Mouse (Mus musculus) heart, postnatal 0 days (tissue): ENCODE data around the gene Grip2. TPM values are rescaled to one million over a fixed set of nuclear protein-coding genes. Genes with fewer than 3 reads are reported as not detected.

ENCODE experiments used
- ATAC-seq: fragments of 200-750 bp; cut with Nextera tagmentation; 2 replicates; pipeline ENCODE4 v1.8.0; 2017; ENCODE audit warnings: low read depth, moderate number of reproducible peaks, moderate library complexity; ENCODE audit not compliant: insufficient read depth
- DNase-seq: peaks from one replicate; pipeline ENCODE4 v3.0.0-alpha.2; 2016; ENCODE audit warnings: low spot score
- H3K27ac ChIP-seq: fragments of 300-500 bp; sonication (generic); 2 replicates; pipeline ENCODE4 v1.5.1; 2014; ENCODE audit warnings: low read depth, mild to moderate bottlenecking
- H3K27me3 ChIP-seq: fragments of 300-500 bp; sonication (generic); 2 replicates; pipeline ENCODE4 v1.6.1; 2014; ENCODE audit warnings: low read length, mixed read lengths; ENCODE audit not compliant: control insufficient read depth, insufficient read depth
- H3K36me3 ChIP-seq: fragments of 300-500 bp; sonication (generic); replicated peaks from 2 replicates; pipeline ENCODE4 v1.6.1; 2014; ENCODE audit warnings: low read length, mixed read lengths; ENCODE audit not compliant: control insufficient read depth, insufficient read depth
- H3K4me1 ChIP-seq: fragments of 300-500 bp; sonication (generic); 2 replicates; pipeline ENCODE4 v1.6.1; 2014; ENCODE audit warnings: antibody characterized with exemption; ENCODE audit not compliant: control insufficient read depth, insufficient read depth
- H3K4me2 ChIP-seq: fragments of 300-500 bp; sonication (generic); 2 replicates; pipeline ENCODE4 v1.6.1; 2014; ENCODE audit warnings: low read depth, mild to moderate bottlenecking, low read length, moderate library complexity
- H3K4me3 ChIP-seq: fragments of 300-500 bp; sonication (generic); 2 replicates; pipeline ENCODE4 v1.5.1; 2014; ENCODE audit warnings: low read depth, low read length
- H3K9ac ChIP-seq: fragments of 300-500 bp; sonication (generic); replicated peaks from 2 replicates; pipeline ENCODE4 v1.6.1; 2014; ENCODE audit warnings: low read depth, low read length, mixed read lengths
- H3K9me3 ChIP-seq: fragments of 300-500 bp; sonication (generic); replicated peaks from 2 replicates; pipeline ENCODE4 v1.6.1; 2016; ENCODE audit warnings: low read length; ENCODE audit not compliant: control insufficient read depth
- CTCF ChIP-seq: IDR thresholded peaks from 2 replicates; pipeline ENCODE4 v1.5.1; 2016; ENCODE audit warnings: antibody characterized with exemption, control low read depth, low read depth
- EP300 ChIP-seq: IDR thresholded peaks from 2 replicates; pipeline ENCODE4 v1.6.1; 2016; ENCODE audit warnings: antibody characterized with exemption, low read depth
- WGBS: fragments of 180-500 bp; shearing (Covaris S2); extraction: QIAGEN DNeasy Blood & Tissue Kit; methylation state at CpG from one replicate; pipeline ENCODE4 v1.1.7; 2014; 5-methylcytosine and 5-hydroxymethylcytosine counted together
- polyA plus RNA-seq: library from polyadenylated mRNA; unstranded; fragments of >200 nt; fragmentation: Nextera tagmentation; extraction: Ambion mirVana; gene quantifications from 2 replicates; pipeline ENCODE4 v1.2.1, GENCODE M21; 2015
- total RNA-seq: library from RNA; depleted of rRNA; stranded (reverse); fragments of >200 nt; gene quantifications from 2 replicates; pipeline ENCODE4 v1.2.3, GENCODE M21; 2014; ENCODE audit warnings: low replicate concordance

Gene Grip2
- total and polyA plus RNA-seq, 2 experiments from 2014 or later, result 7.6 to 14.7 TPM

DNA sequence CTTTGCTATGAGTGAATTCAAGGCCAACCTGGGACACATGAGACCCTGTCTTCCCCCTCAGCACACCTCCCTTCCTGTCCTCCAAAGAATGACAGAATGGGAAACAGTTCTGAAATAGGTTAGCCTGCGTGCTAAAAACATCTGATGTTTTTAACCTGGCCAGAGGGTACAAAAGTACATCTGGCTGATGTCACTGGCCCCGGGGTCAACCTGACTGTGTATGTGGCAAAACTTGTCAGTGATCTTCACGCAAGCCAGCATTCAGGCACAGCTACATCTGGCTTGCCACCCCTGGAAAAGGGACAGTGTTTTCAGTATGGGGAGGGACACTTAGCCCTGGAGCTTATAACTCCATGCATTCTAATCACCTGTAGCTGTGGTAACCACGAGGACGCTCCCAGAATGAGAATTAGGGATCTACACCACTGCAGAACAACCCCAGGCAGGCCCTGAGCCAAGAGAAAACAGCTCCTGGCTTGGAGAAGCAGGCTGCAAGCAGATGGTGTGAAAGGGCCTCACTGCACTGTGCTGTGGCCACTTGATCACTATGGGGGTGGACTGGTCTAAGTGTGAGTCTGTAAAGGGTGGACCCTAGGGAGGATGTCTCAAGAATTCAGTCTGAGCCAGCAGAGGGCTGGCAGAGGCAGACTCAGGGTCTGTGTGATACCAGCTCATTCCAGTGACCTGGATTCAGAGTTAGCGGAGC, 107.9 kb downstream of the Grip2 start:
- Histone ChIP-seq H3K4me2 (no peak overlapping the region), H3K9me3 (no peaks in the 10 kb centered on the region), H3K27me3 (no peaks in the 10 kb centered on the region), H3K9ac (no peak overlapping the region), H3K27ac (peak overlapping the region; percentile 36), H3K4me3 (no peak overlapping the region), H3K36me3 (peaks cover 32% of the 10 kb centered on the region), H3K4me1 (no peaks in the 10 kb centered on the region; the same call in 1 of the 2 replicates)
- ATAC-seq (0 out of 2 replicates have a peak, but pooled peaks have one; percentile 15), DNase-seq (no peak)
- TF ChIP-seq CTCF, result no peak
- no peak for TF ChIP-seq EP300
- WGBS, result 61% methylated on average over 6 of the region's 6 CpGs

GRCm38 (mm10) chr6:91718603-91719002, 108.4 kb downstream of the Grip2 start:
- Histone ChIP-seq H3K9me3 (no peaks in the 10 kb centered on the region), H3K4me2 (no peak overlapping the region), H3K4me3 (no peak overlapping the region), H3K27me3 (no peaks in the 10 kb centered on the region), H3K36me3 (peaks cover 29% of the 10 kb centered on the region), H3K27ac (peak overlapping the region; percentile 36), H3K9ac (no peak overlapping the region), H3K4me1 (no peaks in the 10 kb centered on the region; the same call in 1 of the 2 replicates)
- ATAC-seq (no peak), DNase-seq (no peak)
- 75% methylated on average over 3 of the region's 3 CpGs for WGBS
- TF ChIP-seq EP300 (no peak), CTCF (no peak)

GRCm38 (mm10) chr6:91718067-91718466, 109.0 kb downstream of the Grip2 start:
- H3K4me2 ChIP-seq, result no peak overlapping the region
- peaks cover 24% of the 10 kb centered on the region for H3K36me3 ChIP-seq
- no peaks in the 10 kb centered on the region; the same call in 1 of the 2 replicates for H3K4me1 ChIP-seq
- ATAC-seq, result no peak
- 79% methylated on average over 2 of the region's 2 CpGs for WGBS
- TF ChIP-seq EP300 (no peak), CTCF (no peak)
- peak overlapping the region; percentile 36; the same call in 1 of the 2 replicates for H3K27ac ChIP-seq
- no peaks in the 10 kb centered on the region for H3K27me3 ChIP-seq
- H3K4me3 ChIP-seq, result no peak overlapping the region
- H3K9ac ChIP-seq, result no peak overlapping the region
- DNase-seq, result no peak
- H3K9me3 ChIP-seq, result no peaks in the 10 kb centered on the region

DNA sequence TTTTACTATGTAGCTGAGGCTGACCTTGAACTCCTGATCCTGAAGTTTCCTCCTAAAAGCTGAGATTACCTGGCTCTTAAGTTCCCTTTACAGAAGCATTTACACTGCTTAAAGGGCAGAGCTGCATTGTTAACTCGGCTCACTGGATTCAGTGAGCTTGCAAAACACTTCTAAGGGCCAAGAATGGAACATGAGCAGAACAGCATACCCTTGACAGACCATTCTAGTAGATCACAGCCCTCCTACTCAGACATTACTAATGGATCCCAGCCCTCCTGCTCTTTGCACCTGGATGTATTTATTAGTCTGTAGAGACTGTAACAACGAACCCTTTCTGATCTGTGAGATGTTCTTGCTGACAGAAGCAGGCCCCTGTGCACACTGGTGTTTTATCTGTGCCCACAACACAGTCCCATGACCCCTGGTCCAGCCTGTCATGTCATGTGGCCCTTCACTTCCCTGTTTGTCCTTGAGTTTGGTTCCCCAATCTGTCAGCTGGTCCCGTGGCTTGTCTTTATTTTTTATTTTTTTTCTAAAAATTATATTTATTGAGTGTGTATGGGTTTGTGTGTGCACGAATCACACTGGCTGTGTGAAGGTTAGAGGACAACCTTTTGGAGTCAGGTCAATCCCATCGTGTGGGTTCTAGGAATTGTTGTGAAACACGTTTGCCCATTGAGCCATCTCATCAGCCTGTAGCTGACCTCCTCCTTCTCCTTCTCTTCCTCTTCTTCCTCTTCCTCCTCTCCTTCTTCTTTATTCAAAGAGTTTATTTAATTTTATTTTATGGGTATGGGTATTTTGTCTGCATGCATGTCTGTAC, 110.9 kb downstream of the Grip2 start:
- H3K4me1 ChIP-seq, result peaks cover 6% of the 10 kb centered on the region; the same call in 1 of the 2 replicates

DNA sequence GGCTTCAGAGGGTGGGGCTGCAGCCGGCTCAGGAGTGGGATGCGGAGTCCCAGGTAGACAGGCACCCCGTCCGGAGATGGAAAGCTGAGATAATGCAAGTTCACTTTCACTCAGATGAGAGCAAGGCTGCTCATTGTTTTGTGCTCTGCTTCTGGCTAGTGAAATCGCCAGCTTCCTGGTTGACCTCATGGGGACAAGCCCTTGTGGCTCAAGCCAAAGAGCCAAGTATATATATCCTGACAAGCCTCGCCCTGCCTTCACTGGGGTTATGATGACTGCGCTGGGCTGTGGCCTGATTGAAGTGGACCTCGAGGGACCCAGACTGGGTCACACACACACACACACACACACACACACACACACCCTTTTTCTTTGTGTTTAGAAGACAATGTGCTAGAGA, 112.0 kb downstream of the Grip2 start:
- Histone ChIP-seq H3K4me2 (no peak overlapping the region), H3K27me3 (no peaks in the 10 kb centered on the region), H3K9ac (no peak overlapping the region), H3K4me3 (no peak overlapping the region), H3K27ac (peak overlapping the region; percentile 32), H3K36me3 (peaks cover 16% of the 10 kb centered on the region; the same call in 1 of the 2 replicates), H3K4me1 (peaks cover 6% of the 10 kb centered on the region; the same call in 1 of the 2 replicates), H3K9me3 (no peaks in the 10 kb centered on the region)
- no peak for DNase-seq
- WGBS, result 64% methylated on average over 8 of the region's 8 CpGs
- ATAC-seq, result peak; percentile 71
- peak; percentile 43; the same call in 1 of the 2 replicates for TF ChIP-seq EP300
- no peak for TF ChIP-seq CTCF

More for the DNA sequence above, 110.9 kb downstream of the Grip2 start:
- Histone ChIP-seq H3K9ac (no peak overlapping the region), H3K27ac (peak overlapping the region; percentile 26; the same call in 1 of the 2 replicates), H3K4me3 (no peak overlapping the region), H3K4me2 (no peak overlapping the region), H3K9me3 (no peaks in the 10 kb centered on the region), H3K36me3 (peaks cover 17% of the 10 kb centered on the region; the same call in 1 of the 2 replicates), H3K27me3 (no peaks in the 10 kb centered on the region)
- ATAC-seq (no peak), DNase-seq (no peak)
- no peak for TF ChIP-seq EP300
- TF ChIP-seq CTCF, result no peak
- 69% methylated on average over 6 of the region's 6 CpGs for WGBS
